Mouse (Mus musculus) spleen, postnatal 36 days (tissue): ENCODE data around the gene Olfr693.
"Not testable (repeated sequence)": the region's sequence is repeated elsewhere in the genome, so short reads cannot be mapped to it uniquely, and the experiment has no call there.

Experiments used
- DNase-seq, 2 experiments: peaks; one replicate each; pipeline ENCODE4 v3.0.0; 2022; ENCODE audit warnings: low spot score in 2 of 2, mixed read lengths in 1 of 2

The Olfr693 gene

DNA sequence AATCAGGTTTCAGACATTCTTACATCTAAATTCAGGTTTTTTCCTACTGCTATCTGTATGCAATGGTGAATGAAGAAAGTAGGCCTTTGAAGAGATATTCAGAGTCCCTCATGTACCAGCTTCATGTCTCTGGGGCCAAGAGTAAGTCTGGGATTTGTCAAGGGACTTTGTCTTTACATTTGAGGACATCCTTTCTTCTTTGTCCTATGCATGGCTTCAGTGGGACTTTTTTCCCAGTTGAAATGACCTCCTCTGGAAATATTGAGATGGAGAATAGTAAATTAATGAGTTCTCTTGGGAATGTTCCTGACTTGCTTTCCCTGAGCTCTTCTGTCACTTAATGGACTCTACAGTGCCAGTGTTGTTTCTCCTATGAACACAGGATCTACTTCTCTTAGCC, at the start of gene Olfr693:
Gene Olfr693 (minus strand): TSS at position 101 of the 400 bp plus-strand sequence.
- no peak for DNase-seq

GRCm38 (mm10) chr7:106725654-106726053, 45.3 kb upstream of the Olfr693 start:
- DNase-seq, result not testable (repeated sequence)

DNA sequence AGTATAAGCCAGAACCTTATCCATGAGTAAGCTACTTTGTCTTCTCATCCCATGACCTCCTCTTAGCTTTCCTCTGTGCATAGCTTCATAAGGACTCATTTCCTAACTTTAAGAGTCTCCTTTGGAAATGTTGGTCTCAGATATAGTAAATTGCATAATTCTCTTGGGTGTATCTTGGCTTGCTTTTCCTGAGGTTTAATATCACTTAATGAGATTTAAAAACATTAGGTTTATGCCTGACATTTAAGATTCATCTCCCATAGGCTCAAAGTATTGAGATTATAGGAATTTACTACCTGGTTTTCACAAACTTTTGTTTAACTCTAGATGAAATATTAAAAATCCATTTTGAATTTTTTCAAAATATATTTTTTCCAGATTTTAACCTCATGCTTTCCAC, 35.9 kb upstream of the Olfr693 start, which contains the start of gene Olfr695:
Gene Olfr695 (minus strand): TSS at position 101 of the 400 bp plus-strand sequence.
- no peak for DNase-seq

DNA sequence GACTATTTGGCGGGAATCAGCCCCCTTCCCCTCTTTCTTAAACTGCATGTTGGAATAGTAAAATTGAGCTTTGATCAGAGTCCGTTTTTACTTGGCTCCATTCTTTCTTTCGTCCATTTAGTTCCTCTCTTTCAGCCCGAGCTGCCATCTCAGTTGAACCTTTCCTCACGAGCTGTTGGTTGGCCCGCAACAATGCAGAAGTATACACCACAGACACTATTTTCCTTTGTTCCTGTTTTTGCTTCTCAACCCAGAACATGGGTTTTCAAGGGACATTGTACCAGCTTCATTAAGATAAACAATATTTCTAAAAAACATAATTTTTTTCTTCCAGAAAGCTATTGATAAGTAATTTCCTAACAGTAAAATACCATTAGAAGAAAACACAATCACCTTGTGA, 31.1 kb upstream of the Olfr693 start:
- peak in 1 of 2 experiments; percentile 11 for DNase-seq

- not testable (repeated sequence) for DNase-seq
These were observed 27.3 kb upstream of the Olfr693 start for GRCm38 (mm10) chr7:106707705-106708104.

DNA sequence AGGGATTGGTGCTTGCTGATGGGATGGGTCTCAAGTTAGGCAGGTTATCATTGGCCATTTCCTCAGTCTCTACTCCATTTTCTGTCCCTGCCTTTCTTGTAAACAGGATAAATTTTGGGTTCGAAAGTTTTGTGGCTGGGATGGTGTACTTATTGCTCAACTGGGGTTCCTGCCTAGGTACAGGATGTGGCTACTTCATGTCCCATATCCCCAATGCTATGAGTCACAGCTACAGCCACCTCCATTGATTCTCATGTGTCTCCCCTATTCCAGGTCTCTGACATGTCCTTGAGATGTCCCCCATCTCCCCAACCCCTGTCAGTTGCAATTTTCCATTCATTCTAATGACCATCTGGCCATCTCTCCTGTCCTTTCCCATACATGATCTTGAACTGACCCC, 16.5 kb upstream of the Olfr693 start:
- DNase-seq, result no peak

GRCm38 (mm10) chr7:106692976-106693375, 12.6 kb upstream of the Olfr693 start:
- no peak for DNase-seq

DNA sequence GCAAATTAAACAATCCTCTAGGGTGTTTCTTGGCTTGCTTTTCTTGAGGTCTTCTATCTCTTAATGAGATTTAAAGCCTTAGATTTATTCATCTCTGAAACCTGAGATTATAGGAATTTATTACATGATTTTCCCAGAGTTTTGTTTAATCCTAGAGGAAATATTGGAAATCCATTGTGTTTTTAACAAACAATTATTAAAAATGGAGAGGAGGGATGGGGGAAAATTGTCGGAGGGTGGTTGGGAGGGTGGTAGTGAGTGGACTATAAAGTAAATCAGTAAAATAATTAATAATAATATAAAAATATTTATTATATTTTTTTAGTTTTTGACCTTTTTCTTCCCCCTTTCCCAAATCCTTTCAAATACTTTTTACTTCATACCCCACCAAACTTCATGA, 11.3 kb upstream of the Olfr693 start, which contains the start of gene Olfr694:
Gene Olfr694 (minus strand): TSS at position 101 of the 400 bp plus-strand sequence.
- DNase-seq, result no peak

- no peak for DNase-seq
These were observed 5.0 kb upstream of the Olfr693 start for GRCm38 (mm10) chr7:106685382-106685781.

GRCm38 (mm10) chr7:106652344-106652652, 28.1 kb downstream of the Olfr693 start:
- DNase-seq, result no peak

- peak; percentile 68 to 79 for DNase-seq
These were observed 28.6 kb downstream of the Olfr693 start for GRCm38 (mm10) chr7:106651555-106652343.

GRCm38 (mm10) chr7:106649774-106650173, 30.6 kb downstream of the Olfr693 start:
- DNase-seq, result no peak

GRCm38 (mm10) chr7:106645261-106645660, 35.1 kb downstream of the Olfr693 start:
- no peak for DNase-seq

- peak; percentile 62 to 73 for DNase-seq
These were observed 36.0 kb downstream of the Olfr693 start for GRCm38 (mm10) chr7:106644222-106644870.

- no peak for DNase-seq
These were observed 39.5 kb downstream of the Olfr693 start for GRCm38 (mm10) chr7:106640839-106641238.

DNA sequence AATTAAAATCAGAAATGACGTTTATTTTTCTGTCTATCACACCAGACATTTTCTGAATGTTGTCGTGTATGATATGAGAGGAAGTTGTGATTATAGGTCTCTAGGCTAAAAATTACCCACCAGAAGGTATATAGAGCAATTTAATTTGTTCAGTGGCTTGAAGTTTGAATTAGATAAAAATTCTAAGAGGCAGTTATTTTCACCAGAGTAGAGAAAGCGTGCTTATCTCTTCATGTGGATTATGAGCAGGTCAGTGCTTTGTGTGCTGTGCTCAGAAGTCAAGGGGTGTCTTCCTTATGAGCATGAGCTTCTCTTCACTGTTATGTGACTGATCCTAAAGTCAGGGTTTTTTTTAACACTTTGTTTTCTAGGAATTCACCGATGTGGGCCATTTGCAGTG, 44.8 kb downstream of the Olfr693 start:
- no peak for DNase-seq
